Mouse (Mus musculus): Measurements from ENCODE around the gene E130309D02Rik. TPM values are rescaled to one million over a fixed set of nuclear protein-coding genes. Genes with fewer than 3 reads are reported as not detected.

The E130309D02Rik gene
- polyA plus RNA-seq (2015; fragmentation: Illumina TruSeq; extraction: RNeasy Lipid Tissue Mini Kit (QIAGEN cat#74804); ENCODE audit: insufficient read depth, low replicate concordance): 8.1 TPM

GRCm38 (mm10) chr5:143314730-143315513, at the start of gene E130309D02Rik:
Gene E130309D02Rik, minus strand, starts transcription at chr5:143315360.

GRCm38 (mm10) chr5:143356686-143357388, 41.7 kb upstream of the E130309D02Rik start, which contains the start of gene Grid2ip:
Gene Grid2ip, plus strand, starts transcription at chr5:143357338.

GRCm38 (mm10) chr5:143328690-143329495, 13.7 kb upstream of the E130309D02Rik start, which contains the start of gene Zdhhc4:
Gene Zdhhc4, minus strand, starts transcription at chr5:143329256.

GRCm38 (mm10) chr5:143293404-143293803, 21.8 kb downstream of the E130309D02Rik start, which contains the start of gene Zfp853:
Gene Zfp853, minus strand, starts transcription at chr5:143293623.

GRCm38 (mm10) chr5:143269363-143270150, 45.6 kb downstream of the E130309D02Rik start, which contains the start of gene Zfp316:
Gene Zfp316, minus strand, starts transcription at chr5:143270022.

Other genes with a start within 250 kb of the E130309D02Rik start
- gene Rnf216, start 202.4 kb downstream of the E130309D02Rik start, polyA plus RNA-seq (2015; fragmentation: Illumina TruSeq; extraction: RNeasy Lipid Tissue Mini Kit (QIAGEN cat#74804); ENCODE audit: insufficient read depth, low replicate concordance): 36.7 TPM
- not detected for gene Olfr718-ps1, start 167.8 kb downstream of the E130309D02Rik start, polyA plus RNA-seq (2015; fragmentation: Illumina TruSeq; extraction: RNeasy Lipid Tissue Mini Kit (QIAGEN cat#74804); ENCODE audit: insufficient read depth, low replicate concordance)
- 21.2 TPM for gene Rbak, start 134.6 kb downstream of the E130309D02Rik start, polyA plus RNA-seq (2015; fragmentation: Illumina TruSeq; extraction: RNeasy Lipid Tissue Mini Kit (QIAGEN cat#74804); ENCODE audit: insufficient read depth, low replicate concordance)
- not detected for gene Spdye4b, start 134.3 kb downstream of the E130309D02Rik start, polyA plus RNA-seq (2015; fragmentation: Illumina TruSeq; extraction: RNeasy Lipid Tissue Mini Kit (QIAGEN cat#74804); ENCODE audit: insufficient read depth, low replicate concordance)
- not detected for gene Spdye4a, start 88.5 kb downstream of the E130309D02Rik start, polyA plus RNA-seq (2015; fragmentation: Illumina TruSeq; extraction: RNeasy Lipid Tissue Mini Kit (QIAGEN cat#74804); ENCODE audit: insufficient read depth, low replicate concordance)
- 25.4 TPM for gene Zfp12, start 80.2 kb downstream of the E130309D02Rik start, polyA plus RNA-seq (2015; fragmentation: Illumina TruSeq; extraction: RNeasy Lipid Tissue Mini Kit (QIAGEN cat#74804); ENCODE audit: insufficient read depth, low replicate concordance)
- 1.4 TPM for gene Zfp316, start 45.3 kb downstream of the E130309D02Rik start, polyA plus RNA-seq (2015; fragmentation: Illumina TruSeq; extraction: RNeasy Lipid Tissue Mini Kit (QIAGEN cat#74804); ENCODE audit: insufficient read depth, low replicate concordance)
- gene Zfp853, start 21.7 kb downstream of the E130309D02Rik start, polyA plus RNA-seq (2015; fragmentation: Illumina TruSeq; extraction: RNeasy Lipid Tissue Mini Kit (QIAGEN cat#74804); ENCODE audit: insufficient read depth, low replicate concordance): 0.12 TPM
- 35.6 TPM for gene Zdhhc4, start 13.9 kb upstream of the E130309D02Rik start, polyA plus RNA-seq (2015; fragmentation: Illumina TruSeq; extraction: RNeasy Lipid Tissue Mini Kit (QIAGEN cat#74804); ENCODE audit: insufficient read depth, low replicate concordance)
- gene Grid2ip, start 42.0 kb upstream of the E130309D02Rik start, polyA plus RNA-seq (2015; fragmentation: Illumina TruSeq; extraction: RNeasy Lipid Tissue Mini Kit (QIAGEN cat#74804); ENCODE audit: insufficient read depth, low replicate concordance): not detected
- gene Kdelr2, start 88.5 kb upstream of the E130309D02Rik start, polyA plus RNA-seq (2015; fragmentation: Illumina TruSeq; extraction: RNeasy Lipid Tissue Mini Kit (QIAGEN cat#74804); ENCODE audit: insufficient read depth, low replicate concordance): 35.0 TPM
- gene Daglb, start 149.2 kb upstream of the E130309D02Rik start, polyA plus RNA-seq (2015; fragmentation: Illumina TruSeq; extraction: RNeasy Lipid Tissue Mini Kit (QIAGEN cat#74804); ENCODE audit: insufficient read depth, low replicate concordance): 10.4 TPM
- 534 TPM for gene Rac1, start 212.7 kb upstream of the E130309D02Rik start, polyA plus RNA-seq (2015; fragmentation: Illumina TruSeq; extraction: RNeasy Lipid Tissue Mini Kit (QIAGEN cat#74804); ENCODE audit: insufficient read depth, low replicate concordance)